Mouse (Mus musculus) stomach, postnatal 0 days (tissue): ENCODE data around the gene Tmem127. TPM values are rescaled to one million over a fixed set of nuclear protein-coding genes. Genes with fewer than 3 reads are reported as not detected.

Experiments
- ATAC-seq: fragments of 200-750 bp; cut with Nextera tagmentation; 2 replicates; pipeline ENCODE4 v1.8.0; 2017; ENCODE audit not compliant: low FRiP score, low TSS enrichment
- DNase-seq: peaks from one replicate; pipeline ENCODE4 v3.0.0-alpha.2; 2016; ENCODE audit warnings: low spot score
- H3K27ac ChIP-seq: fragments of 300-500 bp; sonication (generic); replicated peaks from 2 replicates; pipeline ENCODE4 v1.5.1; 2014; ENCODE audit warnings: mild to moderate bottlenecking, control low read depth
- H3K27me3 ChIP-seq: fragments of 300-500 bp; sonication (generic); 2 replicates; pipeline ENCODE4 v1.6.1; 2014; ENCODE audit warnings: low read length; ENCODE audit not compliant: control insufficient read depth, insufficient read depth
- H3K36me3 ChIP-seq: fragments of 300-500 bp; sonication (generic); 2 replicates; pipeline ENCODE4 v1.6.1; 2014; ENCODE audit warnings: low read length, mixed read lengths; ENCODE audit not compliant: control insufficient read depth, insufficient read depth
- H3K4me1 ChIP-seq: fragments of 300-500 bp; sonication (generic); replicated peaks from 2 replicates; pipeline ENCODE4 v1.6.1; 2014; ENCODE audit warnings: antibody characterized with exemption; ENCODE audit not compliant: control insufficient read depth, insufficient read depth
- H3K4me2 ChIP-seq: fragments of 300-500 bp; sonication (generic); replicated peaks from 2 replicates; pipeline ENCODE4 v1.6.1; 2014; ENCODE audit warnings: low read depth, mild to moderate bottlenecking, control low read depth, moderate library complexity
- H3K4me3 ChIP-seq: fragments of 300-500 bp; sonication (generic); 2 replicates; pipeline ENCODE4 v1.5.1; 2014; ENCODE audit warnings: low read depth, low read length, control low read depth
- H3K9ac ChIP-seq: fragments of 300-500 bp; sonication (generic); 2 replicates; pipeline ENCODE4 v1.6.1; 2014; ENCODE audit warnings: mild to moderate bottlenecking, low read length, control low read depth, mixed read lengths
- H3K9me3 ChIP-seq: fragments of 300-500 bp; sonication (generic); 2 replicates; pipeline ENCODE4 v1.6.1; 2016; ENCODE audit warnings: low read length; ENCODE audit not compliant: control insufficient read depth
- CTCF ChIP-seq: IDR thresholded peaks from 2 replicates; pipeline ENCODE4 v1.5.1; 2016; ENCODE audit warnings: antibody characterized with exemption, low read depth, mild to moderate bottlenecking, moderate library complexity
- EP300 ChIP-seq: optimal IDR thresholded peaks from 2 replicates; pipeline ENCODE3; 2016; ENCODE audit warnings: antibody characterized with exemption
- WGBS: fragments of 180-500 bp; shearing (Covaris S2); extraction: QIAGEN DNeasy Blood & Tissue Kit; methylation state at CpG from one replicate; pipeline ENCODE4 v1.1.7; 2014; 5-methylcytosine and 5-hydroxymethylcytosine counted together
- polyA plus RNA-seq: library from polyadenylated mRNA; unstranded; fragments of >200 nt; fragmentation: Nextera tagmentation; extraction: Ambion mirVana; gene quantifications from 2 replicates; pipeline ENCODE4 v1.2.1, GENCODE M21; 2015

Gene Tmem127
- polyA plus RNA-seq, 1 experiment from 2014 or later: 27.1 TPM

- WGBS: 83% methylated on average over 2 of the region's 2 CpGs
- no peak for DNase-seq
- Histone ChIP-seq H3K9me3 (no peaks in the 10 kb centered on the region), H3K27me3 (no peaks in the 10 kb centered on the region), H3K4me2 (no peak overlapping the region), H3K27ac (no peak overlapping the region), H3K4me3 (no peak overlapping the region), H3K9ac (no peak overlapping the region), H3K4me1 (no peaks in the 10 kb centered on the region), H3K36me3 (no peaks in the 10 kb centered on the region)
- ATAC-seq: no peak
- TF ChIP-seq CTCF (peak; percentile 65), EP300 (no peak)
Observed at GRCm38 (mm10) chr2:127308660-127309059, 61.0 kb downstream of the Tmem127 start.

- no peak for DNase-seq
- no peak overlapping the region for H3K27ac ChIP-seq
- no peak overlapping the region for H3K4me3 ChIP-seq
- no peak overlapping the region for H3K4me2 ChIP-seq
- H3K9ac ChIP-seq: no peak overlapping the region
- no peaks in the 10 kb centered on the region for H3K36me3 ChIP-seq
- H3K4me1 ChIP-seq: no peaks in the 10 kb centered on the region
- no peaks in the 10 kb centered on the region for H3K27me3 ChIP-seq
- H3K9me3 ChIP-seq: no peaks in the 10 kb centered on the region
- no peak for ATAC-seq
- 36% methylated on average over 2 of the region's 2 CpGs for WGBS
- TF ChIP-seq CTCF: no peak
- TF ChIP-seq EP300: no peak
Observed at GRCm38 (mm10) chr2:127310246-127310645, 62.5 kb downstream of the Tmem127 start.

DNA sequence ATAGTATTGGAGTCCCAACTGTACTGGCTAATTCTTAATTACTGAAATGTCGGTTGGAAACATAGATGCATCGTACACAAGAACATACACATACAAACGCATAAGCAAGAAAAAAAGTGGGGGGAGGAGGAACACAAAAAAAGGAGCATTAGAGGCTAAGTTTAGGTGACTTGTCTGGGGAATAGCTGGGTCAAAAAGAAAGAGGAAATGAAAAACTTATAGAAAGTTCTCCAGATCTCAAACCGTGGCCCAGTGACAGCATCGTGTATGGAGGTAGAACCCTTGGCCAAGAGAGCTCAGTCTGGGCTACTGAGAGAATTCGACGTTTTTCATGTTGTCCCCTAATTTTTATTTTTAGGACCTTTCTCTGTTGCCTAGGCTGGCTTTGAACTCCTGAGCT, 63.0 kb downstream of the Tmem127 start:
- Histone ChIP-seq H3K36me3 (no peaks in the 10 kb centered on the region), H3K27ac (no peak overlapping the region), H3K4me2 (no peak overlapping the region), H3K4me3 (no peak overlapping the region), H3K9me3 (no peaks in the 10 kb centered on the region), H3K4me1 (no peaks in the 10 kb centered on the region), H3K9ac (no peak overlapping the region), H3K27me3 (no peaks in the 10 kb centered on the region)
- TF ChIP-seq CTCF (no peak), EP300 (no peak)
- DNase-seq (no peak), ATAC-seq (no peak)
- WGBS: 87% methylated on average over 7 of the region's 7 CpGs

Other genes starting within 250 kb of the Tmem127 start
- gene Ap4e1, start 239.2 kb upstream of the Tmem127 start, polyA plus RNA-seq: 3.6 and 3.9 TPM in 2 replicates
- gene Blvra, start 177.2 kb upstream of the Tmem127 start, polyA plus RNA-seq: 46.2 and 47.8 TPM in 2 replicates
- 14.5 and 18.3 TPM in 2 replicates for gene Ncaph, start 114.0 kb upstream of the Tmem127 start, polyA plus RNA-seq
- 16.9 and 18.3 TPM in 2 replicates for gene Itpripl1, start 104.5 kb upstream of the Tmem127 start, polyA plus RNA-seq
- 1.7 and 1.8 TPM in 2 replicates for gene 1810024B03Rik, start 39.6 kb upstream of the Tmem127 start, polyA plus RNA-seq
- gene Snrnp200, start 39.5 kb upstream of the Tmem127 start, polyA plus RNA-seq: 13.8 and 16.9 TPM in 2 replicates
- 41.6 and 42.0 TPM in 2 replicates for gene Ciao1, start 92 bp upstream of the Tmem127 start, polyA plus RNA-seq
- gene Stard7, start 22.3 kb downstream of the Tmem127 start, polyA plus RNA-seq: 57.3 and 62.7 TPM in 2 replicates
- 2.6 and 3.2 TPM in 2 replicates for gene Dusp2, start 88.3 kb downstream of the Tmem127 start, polyA plus RNA-seq
- gene Astl, start 90.7 kb downstream of the Tmem127 start, polyA plus RNA-seq: not detected in 2 replicates
- gene Adra2b, start 115.3 kb downstream of the Tmem127 start, polyA plus RNA-seq: 0.36 and 0.57 TPM in 2 replicates
- gene Gpat2, start 177.3 kb downstream of the Tmem127 start, polyA plus RNA-seq: 0.34 TPM in 2 replicates
- gene Fahd2a, start 196.7 kb downstream of the Tmem127 start, polyA plus RNA-seq: 27.3 and 30.9 TPM in 2 replicates